11 mouse cellular contexts compared by ENCODE assay signal in the genomic region with DNA sequence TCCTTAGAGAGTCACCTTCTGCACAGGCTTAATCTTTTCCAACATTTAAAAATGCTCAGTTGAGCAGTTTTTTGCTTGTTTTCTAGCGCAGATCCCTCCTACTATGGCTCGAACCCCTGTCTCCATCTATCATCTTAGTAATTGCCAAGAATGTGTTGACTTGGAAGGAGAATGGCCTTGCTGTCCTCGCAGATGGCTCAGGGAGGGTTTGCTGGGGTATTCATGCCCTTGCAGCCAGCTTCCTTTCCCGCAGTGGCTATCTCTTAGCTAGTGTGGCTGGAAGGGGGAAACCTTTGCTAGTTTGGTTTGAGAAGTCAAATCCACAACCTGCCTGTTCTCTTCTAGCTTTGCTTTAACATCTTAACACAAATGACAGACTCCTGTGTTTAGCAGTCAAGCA. TPM values are rescaled to one million over a fixed set of nuclear protein-coding genes. Genes with fewer than 3 reads are reported as not detected.
DNase-seq lines count a peak whose midpoint lies in the region; ATAC-seq and TF ChIP-seq lines count a peak whose summit lies in the region.
"Had no signal": no experiment of that assay in that cellular context is flagged by ENCODE, and none has a peak within 500 bp of the region (broad histone marks: within the 10 kb centered on the region; RNA-seq: fewer than 3 reads in every experiment).

No protein-coding gene starts in this region.

- no peak overlapping the region for H3K4me3 ChIP-seq in heart, embryonic 10.5 days
- H3K4me3 ChIP-seq in hindbrain, embryonic 10.5 days = no peak overlapping the region
- peak overlapping the region; percentile 78 for H3K4me3 ChIP-seq in liver, embryonic 16.5 days (ENCODE audit: low read depth, low read length)
- no peak overlapping the region for H3K4me3 ChIP-seq in kidney, adult 2 months (ENCODE audit: insufficient read depth, low read depth, low read length)
- H3K4me3 ChIP-seq: megakaryocyte, embryonic 14.5 days had no signal

- peak overlapping the region; percentile 97 for H3K4me2 ChIP-seq in liver, embryonic 16.5 days (ENCODE audit: low read depth, low read length)

- intact Hi-C loops in heart, postnatal 10 days (cut with DNase I) = no loop called here

- no peaks in the 10 kb centered on the region for H3K27me3 ChIP-seq in heart, embryonic 10.5 days (ENCODE audit: insufficient read depth, poor library complexity, severe bottlenecking)
- H3K27me3 ChIP-seq in hindbrain, embryonic 10.5 days (ENCODE audit: insufficient read depth, poor library complexity, severe bottlenecking) = no peaks in the 10 kb centered on the region
- peaks cover 2% of the 10 kb centered on the region for H3K27me3 ChIP-seq in liver, embryonic 16.5 days (ENCODE audit: control insufficient read depth, insufficient read depth, low read depth, low read length)
- H3K27me3 ChIP-seq in kidney, adult 2 months (replicated peaks; ENCODE audit: control insufficient read depth, insufficient read depth, low read length) = no peaks in the 10 kb centered on the region

- no peak for ATAC-seq in liver, embryonic 16.5 days (ENCODE audit: low read depth)

- peaks cover 67% of the 10 kb centered on the region for H3K4me1 ChIP-seq in heart, embryonic 10.5 days
- H3K4me1 ChIP-seq in hindbrain, embryonic 10.5 days (replicated peaks) = peaks cover 70% of the 10 kb centered on the region
- H3K4me1 ChIP-seq in liver, embryonic 16.5 days (ENCODE audit: control insufficient read depth, low read depth, low read length) = peaks cover 64% of the 10 kb centered on the region
- no peaks in the 10 kb centered on the region for H3K4me1 ChIP-seq in kidney, adult 2 months (ENCODE audit: control insufficient read depth, insufficient read depth, low read length)

- WGBS in heart, embryonic 10.5 days = 56% methylated on average over 4 of the region's 4 CpGs
- 79% methylated on average over 4 of the region's 4 CpGs for WGBS in hindbrain, embryonic 10.5 days
- WGBS in liver, embryonic 16.5 days (ENCODE audit: insufficient replicate concordance) = 65% methylated on average over 4 of the region's 4 CpGs
- WGBS in kidney, adult 2 months = 77% methylated on average over 4 of the region's 4 CpGs

- no peak for TF ChIP-seq CTCF in kidney, adult 2 months (conservative IDR thresholded peaks at IDR 0.05; ENCODE audit: insufficient read depth, insufficient read length, low read depth, low read length)

- no peak for DNase-seq in heart, embryonic 10.5 days (ENCODE audit: low spot score)
- DNase-seq in heart, postnatal 10 days = no peak
- DNase-seq in cerebellum, adult 9-10 months = peak; percentile 57
- DNase-seq in hindbrain, embryonic 10.5 days (ENCODE audit: low spot score) = no peak
- no peak for DNase-seq in kidney, adult 18-20 months
- no peak for DNase-seq in kidney, adult 2 months
- DNase-seq: adrenal gland, postnatal 10 days; kidney, postnatal 14 days; layer of hippocampus, postnatal 36 days had no signal

- H3K9ac ChIP-seq in liver, embryonic 16.5 days (ENCODE audit: low read depth, low read length) = peak overlapping the region; percentile 9; the same call in 1 of the 2 replicates

- peaks cover 7% of the 10 kb centered on the region for H3K36me3 ChIP-seq in heart, embryonic 10.5 days
- H3K36me3 ChIP-seq in hindbrain, embryonic 10.5 days = peaks cover 21% of the 10 kb centered on the region
- peaks cover 15% of the 10 kb centered on the region for H3K36me3 ChIP-seq in liver, embryonic 16.5 days (ENCODE audit: control insufficient read depth, insufficient read depth)
- H3K36me3 ChIP-seq in kidney, adult 2 months (ENCODE audit: control insufficient read depth, insufficient read depth, low read length) = no peaks in the 10 kb centered on the region

- peak overlapping the region; percentile 71; the same call in 1 of the 2 replicates for H3K27ac ChIP-seq in heart, embryonic 10.5 days
- peak overlapping the region; percentile 69 for H3K27ac ChIP-seq in hindbrain, embryonic 10.5 days
- H3K27ac ChIP-seq in liver, embryonic 16.5 days (ENCODE audit: low read length) = peak overlapping the region; percentile 21; the same call in 1 of the 2 replicates
- H3K27ac ChIP-seq in kidney, adult 2 months (ENCODE audit: insufficient read depth, low read depth, low read length) = no peak overlapping the region

- TF ChIP-seq POLR2A in kidney, adult 2 months (IDR thresholded peaks at IDR 0.05; ENCODE audit: low read depth, low read length) = no peak

- H3K9me3 ChIP-seq in heart, embryonic 10.5 days = no peaks in the 10 kb centered on the region
- no peaks in the 10 kb centered on the region for H3K9me3 ChIP-seq in hindbrain, embryonic 10.5 days
- H3K9me3 ChIP-seq in liver, embryonic 16.5 days (replicated peaks; ENCODE audit: control insufficient read depth, low read length) = no peaks in the 10 kb centered on the region
- H3K9me3 ChIP-seq: megakaryocyte, embryonic 14.5 days had no signal

RNA-seq across cellular contexts. Expression of a gene that starts 5.4 kb away (rescaled TPM):
- 10.1 and 12.6 TPM in 2 replicates for polyA plus RNA-seq in heart, embryonic 10.5 days (2016; fragmentation: Nextera tagmentation; extraction: Ambion mirVana)
- 10 to 100 TPM; 14.7 to 16.4 TPM for total RNA-seq in heart, postnatal 10 days (2021)
- polyA plus RNA-seq in hindbrain, embryonic 10.5 days (2016; fragmentation: Nextera tagmentation; extraction: Ambion mirVana) = 15.1 and 18.7 TPM in 2 replicates
- polyA plus RNA-seq in liver, embryonic 16.5 days (2015; fragmentation: Nextera tagmentation; extraction: Ambion mirVana) = 631 and 674 TPM in 2 replicates
- 6.0 and 6.3 TPM in 2 replicates for polyA plus RNA-seq in kidney, adult 2 months (2012; rRNA removed)

RNA-seq across cellular contexts. Expression of a gene that starts 31.6 kb away (rescaled TPM):
- polyA plus RNA-seq in heart, embryonic 10.5 days (2016; fragmentation: Nextera tagmentation; extraction: Ambion mirVana) = 10.6 and 10.8 TPM in 2 replicates
- 10 to 100 TPM; 19.7 to 24.7 TPM for total RNA-seq in heart, postnatal 10 days (2021)
- 10.6 and 12.3 TPM in 2 replicates for polyA plus RNA-seq in hindbrain, embryonic 10.5 days (2016; fragmentation: Nextera tagmentation; extraction: Ambion mirVana)
- polyA plus RNA-seq in liver, embryonic 16.5 days (2015; fragmentation: Nextera tagmentation; extraction: Ambion mirVana) = 4.4 and 5.0 TPM in 2 replicates
- polyA plus RNA-seq in kidney, adult 2 months (2012; rRNA removed) = 13.0 and 13.9 TPM in 2 replicates

Comparison
In these comparisons a context has a peak if more than half of its experiments do, and no peak if none do; other contexts are left out.
1. RNA of a gene that starts 5.4 kb away (polyA plus RNA-seq): 631 to 674 TPM in liver, embryonic 16.5 days; 15.1 to 18.7 TPM in hindbrain, embryonic 10.5 days, 10.1 to 12.6 TPM in heart, embryonic 10.5 days and 6.0 to 6.3 TPM in kidney, adult 2 months; every median in the first group is over 10 times any median in the second.